Mouse (Mus musculus) midbrain, embryonic 10.5 days (tissue): Measurements from ENCODE around the gene Grem1. TPM values are rescaled to one million over a fixed set of nuclear protein-coding genes. Genes with fewer than 3 reads are reported as not detected.
A peak's percentile ranks its signal among the peaks of the same experiment; 100 is the strongest.

Experiments used
- DNase-seq: peaks from one replicate; pipeline ENCODE4 v3.0.0-alpha.2; 2017; ENCODE audit warnings: low spot score
- H3K27ac ChIP-seq: fragments of 300-500 bp; sonication (generic); replicated peaks from 2 replicates; pipeline ENCODE4 v1.5.1; 2016; ENCODE audit warnings: mild to moderate bottlenecking
- H3K27me3 ChIP-seq: fragments of 300-500 bp; sonication (generic); 2 replicates; pipeline ENCODE4 v1.6.1; 2016; ENCODE audit warnings: low read depth, mild to moderate bottlenecking; ENCODE audit not compliant: poor library complexity, severe bottlenecking
- H3K36me3 ChIP-seq: fragments of 300-500 bp; sonication (generic); 2 replicates; pipeline ENCODE4 v1.6.1; 2016; ENCODE audit warnings: mild to moderate bottlenecking, moderate library complexity
- H3K4me1 ChIP-seq: fragments of 300-500 bp; sonication (generic); 2 replicates; pipeline ENCODE4 v1.6.1; 2016
- H3K4me3 ChIP-seq: fragments of 300-500 bp; sonication (generic); 2 replicates; pipeline ENCODE4 v1.5.1; 2016; ENCODE audit warnings: mild to moderate bottlenecking, moderate library complexity
- H3K9me3 ChIP-seq: fragments of 300-500 bp; sonication (generic); replicated peaks from 2 replicates; pipeline ENCODE4 v1.6.1; 2016; ENCODE audit warnings: mild to moderate bottlenecking
- WGBS: fragments of 180-500 bp; shearing (Covaris S2); methylation state at CpG from one replicate; pipeline ENCODE4 v1.1.7; 2016; 5-methylcytosine and 5-hydroxymethylcytosine counted together
- polyA plus RNA-seq: library from polyadenylated mRNA; unstranded; fragments of >200 nt; fragmentation: Nextera tagmentation; extraction: Ambion mirVana; gene quantifications from 2 replicates; pipeline ENCODE4 v1.2.1, GENCODE M21; 2016

Grem1 gene
- polyA plus RNA-seq, 1 experiment from 2014 or later, result 0.30 TPM

GRCm38 (mm10) chr2:113781521-113781920, 23.1 kb upstream of the Grem1 start:
- Histone ChIP-seq H3K27me3 (no peaks in the 10 kb centered on the region), H3K4me1 (no peaks in the 10 kb centered on the region), H3K4me3 (no peak overlapping the region), H3K9me3 (no peaks in the 10 kb centered on the region), H3K36me3 (no peaks in the 10 kb centered on the region), H3K27ac (no peak overlapping the region)
- no peak for DNase-seq
- 88% methylated on average over 4 of the region's 4 CpGs for WGBS

- Histone ChIP-seq H3K9me3 (no peaks in the 10 kb centered on the region), H3K36me3 (no peaks in the 10 kb centered on the region), H3K4me1 (no peaks in the 10 kb centered on the region), H3K27ac (no peak overlapping the region), H3K4me3 (no peak overlapping the region), H3K27me3 (no peaks in the 10 kb centered on the region)
- 91% methylated on average over 5 of the region's 5 CpGs for WGBS
- DNase-seq, result no peak
Measured at GRCm38 (mm10) chr2:113781107-113781506, 22.7 kb upstream of the Grem1 start.

- H3K9me3 ChIP-seq, result no peaks in the 10 kb centered on the region
- no peaks in the 10 kb centered on the region for H3K36me3 ChIP-seq
- H3K4me3 ChIP-seq, result no peak overlapping the region
- 87% methylated on average over 3 of the region's 3 CpGs for WGBS
- H3K4me1 ChIP-seq, result no peaks in the 10 kb centered on the region
- no peaks in the 10 kb centered on the region for H3K27me3 ChIP-seq
- no peak for DNase-seq
- H3K27ac ChIP-seq, result no peak overlapping the region
Measured at GRCm38 (mm10) chr2:113779336-113779735, 20.9 kb upstream of the Grem1 start.

- Histone ChIP-seq H3K4me1 (no peaks in the 10 kb centered on the region), H3K4me3 (no peak overlapping the region), H3K27ac (no peak overlapping the region), H3K36me3 (no peaks in the 10 kb centered on the region), H3K27me3 (no peaks in the 10 kb centered on the region), H3K9me3 (no peaks in the 10 kb centered on the region)
- DNase-seq, result no peak
- 76% methylated on average over 6 of the region's 6 CpGs for WGBS
Measured at GRCm38 (mm10) chr2:113778036-113778435, 19.6 kb upstream of the Grem1 start.

GRCm38 (mm10) chr2:113776297-113776696, 17.9 kb upstream of the Grem1 start:
- WGBS, result 89% methylated on average over 3 of the region's 3 CpGs
- H3K27me3 ChIP-seq, result no peaks in the 10 kb centered on the region

GRCm38 (mm10) chr2:113774150-113774805, 15.8 kb upstream of the Grem1 start:
- Histone ChIP-seq H3K36me3 (no peaks in the 10 kb centered on the region), H3K4me3 (no peak overlapping the region), H3K4me1 (no peaks in the 10 kb centered on the region), H3K27ac (no peak overlapping the region), H3K9me3 (no peaks in the 10 kb centered on the region), H3K27me3 (no peaks in the 10 kb centered on the region)
- no peak for DNase-seq
- 81% methylated on average over 6 of the region's 6 CpGs for WGBS

More at GRCm38 (mm10) chr2:113776297-113776696, 17.9 kb upstream of the Grem1 start:
- H3K9me3 ChIP-seq, result no peaks in the 10 kb centered on the region
- DNase-seq, result no peak
- no peaks in the 10 kb centered on the region for H3K36me3 ChIP-seq
- H3K27ac ChIP-seq, result no peak overlapping the region
- H3K4me1 ChIP-seq, result no peaks in the 10 kb centered on the region
- no peak overlapping the region for H3K4me3 ChIP-seq

- DNase-seq, result no peak
- Histone ChIP-seq H3K9me3 (no peaks in the 10 kb centered on the region), H3K27ac (no peak overlapping the region), H3K27me3 (no peaks in the 10 kb centered on the region), H3K4me1 (no peaks in the 10 kb centered on the region), H3K4me3 (no peak overlapping the region), H3K36me3 (no peaks in the 10 kb centered on the region)
- WGBS, result 87% methylated on average over 8 of the region's 8 CpGs
Measured at GRCm38 (mm10) chr2:113768541-113769303, 10.3 kb upstream of the Grem1 start.

- WGBS, result 79% methylated on average over 1 of the region's 1 CpGs
- no peak overlapping the region for H3K27ac ChIP-seq
Measured at GRCm38 (mm10) chr2:113765885-113766284, 7.4 kb upstream of the Grem1 start.

GRCm38 (mm10) chr2:113764968-113765367, 6.5 kb upstream of the Grem1 start:
- no peak for DNase-seq
- H3K4me1 ChIP-seq, result no peaks in the 10 kb centered on the region
- H3K4me3 ChIP-seq, result no peak overlapping the region
- H3K27me3 ChIP-seq, result peaks cover 14% of the 10 kb centered on the region
- H3K9me3 ChIP-seq, result no peaks in the 10 kb centered on the region
- no peak overlapping the region for H3K27ac ChIP-seq
- no peaks in the 10 kb centered on the region for H3K36me3 ChIP-seq
- 86% methylated on average over 5 of the region's 5 CpGs for WGBS

More at GRCm38 (mm10) chr2:113765885-113766284, 7.4 kb upstream of the Grem1 start:
- no peak overlapping the region for H3K4me3 ChIP-seq
- H3K9me3 ChIP-seq, result no peaks in the 10 kb centered on the region
- no peak for DNase-seq
- no peaks in the 10 kb centered on the region for H3K4me1 ChIP-seq
- no peaks in the 10 kb centered on the region for H3K36me3 ChIP-seq
- peaks cover 4% of the 10 kb centered on the region for H3K27me3 ChIP-seq

- Histone ChIP-seq H3K9me3 (no peaks in the 10 kb centered on the region), H3K36me3 (no peaks in the 10 kb centered on the region), H3K27ac (0 out of 2 replicates have a peak overlapping the region, but pooled peaks have one; percentile 28), H3K4me1 (peaks cover 31% of the 10 kb centered on the region), H3K4me3 (peak overlapping the region; percentile 70), H3K27me3 (peaks cover 80% of the 10 kb centered on the region)
- DNase-seq, result peak; percentile 67
- under 1% methylated on average over 47 of the region's 47 CpGs for WGBS
Measured at GRCm38 (mm10) chr2:113757525-113758310, 728 bp downstream of the Grem1 start.

- 5% methylated on average over 12 of the region's 12 CpGs for WGBS
- peak; percentile 28 for DNase-seq
- Histone ChIP-seq H3K27ac (no peak overlapping the region), H3K27me3 (peaks cover 80% of the 10 kb centered on the region), H3K9me3 (no peaks in the 10 kb centered on the region), H3K4me3 (peak overlapping the region; percentile 70), H3K36me3 (no peaks in the 10 kb centered on the region), H3K4me1 (peaks cover 31% of the 10 kb centered on the region)
Measured at GRCm38 (mm10) chr2:113756924-113757524, 1.4 kb downstream of the Grem1 start.

- H3K4me3 ChIP-seq, result no peak overlapping the region
- WGBS, result 81% methylated on average over 12 of the region's 12 CpGs
- H3K9me3 ChIP-seq, result no peaks in the 10 kb centered on the region
- no peaks in the 10 kb centered on the region for H3K4me1 ChIP-seq
- no peak overlapping the region for H3K27ac ChIP-seq
- H3K27me3 ChIP-seq, result peaks cover 13% of the 10 kb centered on the region
- no peaks in the 10 kb centered on the region for H3K36me3 ChIP-seq
- DNase-seq, result no peak
Measured at GRCm38 (mm10) chr2:113749721-113750120, 8.7 kb downstream of the Grem1 start.
